In the genomic region with DNA sequence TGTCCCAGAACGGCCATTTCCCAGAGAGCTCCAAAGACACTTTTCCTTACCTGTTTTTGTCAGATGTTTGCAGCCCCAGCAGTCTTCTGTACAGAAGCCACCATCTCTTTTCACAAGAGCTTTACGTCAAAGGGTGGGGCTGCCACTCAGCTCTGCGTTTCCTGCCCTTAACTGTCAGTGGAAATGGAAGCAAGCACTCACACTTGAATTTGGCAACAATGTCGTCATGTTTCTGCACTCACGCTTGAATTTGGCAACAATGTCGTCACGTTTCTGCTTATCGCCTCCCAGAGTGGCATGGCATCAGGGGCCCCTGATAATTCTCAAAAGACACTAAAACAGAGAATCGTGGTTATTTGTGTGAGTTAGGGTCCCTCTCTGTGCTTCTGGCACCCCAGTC, we compare ENCODE assay signal across 12 mouse cellular contexts.
DNase-seq lines count a peak whose midpoint lies in the region; ATAC-seq lines count a peak whose summit lies in the region.
"Had no signal": no experiment of that assay in that cellular context is flagged by ENCODE, and none has a peak within 500 bp of the region (broad histone marks: within the 10 kb centered on the region; RNA-seq: fewer than 3 reads in every experiment).

No protein-coding gene starts in this region.

- no peaks in the 10 kb centered on the region for H3K36me3 ChIP-seq in intestine, embryonic 15.5 days
- H3K36me3 ChIP-seq: embryonic facial prominence, embryonic 10.5 days; hindbrain, embryonic 12.5 days had no signal

- no peak overlapping the region for H3K9ac ChIP-seq in intestine, embryonic 15.5 days
- H3K9ac ChIP-seq: hindbrain, embryonic 12.5 days had no signal

- ATAC-seq in activated CD4-positive, CD25-positive, alpha-beta regulatory T cell, adult 4 months = peak; percentile 49
- ATAC-seq in inflammation-experienced regulatory T-cells, adult 6 months = peak; percentile 52
- ATAC-seq in intestine, embryonic 15.5 days = no peak
- ATAC-seq: forebrain, embryonic 14.5 days; midbrain, embryonic 16.5 days had no signal

- peaks cover 14% of the 10 kb centered on the region for H3K4me1 ChIP-seq in intestine, embryonic 15.5 days (replicated peaks)

- H3K27ac ChIP-seq in intestine, embryonic 15.5 days = no peak overlapping the region
- H3K27ac ChIP-seq: embryonic facial prominence, embryonic 10.5 days; hindbrain, embryonic 12.5 days had no signal

- H3K4me3 ChIP-seq in intestine, embryonic 15.5 days (replicated peaks) = no peak overlapping the region
- H3K4me3 ChIP-seq: embryonic facial prominence, embryonic 10.5 days; hindbrain, embryonic 12.5 days had no signal

- WGBS in intestine, embryonic 15.5 days = 77% methylated on average over 9 of the region's 9 CpGs

- no peak overlapping the region for H3K4me2 ChIP-seq in intestine, embryonic 15.5 days (replicated peaks)
- H3K4me2 ChIP-seq: hindbrain, embryonic 12.5 days had no signal

- H3K27me3 ChIP-seq in intestine, embryonic 15.5 days (replicated peaks) = no peaks in the 10 kb centered on the region
- H3K27me3 ChIP-seq: hindbrain, embryonic 12.5 days had no signal

- no peaks in the 10 kb centered on the region for H3K9me3 ChIP-seq in intestine, embryonic 15.5 days
- H3K9me3 ChIP-seq: embryonic facial prominence, embryonic 10.5 days; hindbrain, embryonic 12.5 days had no signal

- DNase-seq in CD4-positive, CD25-positive, alpha-beta regulatory T cell, adult 2 months (ENCODE audit: low read depth, low spot score) = peak; percentile 78
- peak; percentile 28 to 64 for DNase-seq in natural killer cell, adult 2 months (ENCODE audit: low spot score in 2 of 2)
- no peak for DNase-seq in right cerebral cortex, postnatal 36 days (ENCODE audit: low spot score in 2 of 2)
- DNase-seq in kidney, postnatal 25 days = no peak
- DNase-seq: cerebellum, adult 11 months had no signal

Comparison
In these comparisons a context has a peak if more than half of its experiments do, and no peak if none do; other contexts are left out.
1. DNase-seq: peak in CD4-positive, CD25-positive, alpha-beta regulatory T cell, adult 2 months (single experiment) and natural killer cell, adult 2 months (2 of 2); none in right cerebral cortex, postnatal 36 days (0 of 2) and kidney, postnatal 25 days (0 of 2).